Mouse (Mus musculus): ENCODE results near the gene Gm21969. TPM values are rescaled to one million over a fixed set of nuclear protein-coding genes. Genes with fewer than 3 reads are reported as not detected.

The Gm21969 gene
- 1.4 TPM in 1 of 3 replicates, not detected in the others for total RNA-seq (2017)

DNA sequence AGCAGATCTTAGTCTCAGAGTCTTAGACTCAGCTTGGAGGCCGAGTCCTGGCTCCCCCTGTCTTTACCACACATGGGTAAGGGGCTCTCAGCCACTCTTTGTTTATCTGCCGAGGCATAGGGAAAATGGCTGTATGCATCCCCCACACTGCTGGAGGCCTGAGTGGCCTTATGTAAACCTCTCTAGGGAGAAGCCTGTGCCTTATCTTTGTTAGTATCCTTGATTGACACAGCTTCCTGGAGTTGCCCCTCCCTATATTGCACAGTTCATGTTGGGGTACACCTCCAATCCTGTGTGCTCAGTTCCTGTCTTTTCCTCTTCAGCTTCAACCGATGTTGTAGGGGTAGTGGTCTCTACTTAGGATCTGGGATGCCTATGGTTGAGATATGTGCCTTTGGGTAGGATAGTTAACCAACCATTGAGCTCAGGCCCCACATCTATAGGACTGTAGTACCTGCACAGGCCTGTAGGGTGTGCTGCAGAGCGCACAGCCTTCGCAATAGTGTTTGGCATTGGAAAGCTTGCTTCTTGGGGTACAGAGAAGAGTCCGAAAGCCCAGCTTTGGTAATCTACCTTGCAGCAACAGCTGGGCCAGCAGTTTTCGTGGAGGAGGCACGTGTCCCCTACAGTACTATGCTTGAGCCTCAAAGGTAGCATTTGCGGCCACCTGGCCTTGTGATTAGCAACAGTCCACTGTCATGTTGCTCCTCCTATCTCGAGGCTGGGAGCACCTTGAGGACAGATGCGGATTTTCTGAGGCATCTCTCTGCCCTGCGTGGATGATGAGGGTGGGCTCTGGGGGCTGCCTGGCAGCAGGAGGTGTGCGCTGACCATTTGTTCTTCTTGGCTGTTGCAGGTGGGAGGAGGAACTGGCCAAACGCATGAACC, at the start of gene Gm21969:
Gene Gm21969 (plus strand): TSS at position 830 of the 888 bp plus-strand sequence.
- peak; percentile 77 for ATAC-seq (replicated peaks; ENCODE audit: insufficient number of reproducible peaks, low FRiP score, low TSS enrichment, poor library complexity, severe bottlenecking)

DNA sequence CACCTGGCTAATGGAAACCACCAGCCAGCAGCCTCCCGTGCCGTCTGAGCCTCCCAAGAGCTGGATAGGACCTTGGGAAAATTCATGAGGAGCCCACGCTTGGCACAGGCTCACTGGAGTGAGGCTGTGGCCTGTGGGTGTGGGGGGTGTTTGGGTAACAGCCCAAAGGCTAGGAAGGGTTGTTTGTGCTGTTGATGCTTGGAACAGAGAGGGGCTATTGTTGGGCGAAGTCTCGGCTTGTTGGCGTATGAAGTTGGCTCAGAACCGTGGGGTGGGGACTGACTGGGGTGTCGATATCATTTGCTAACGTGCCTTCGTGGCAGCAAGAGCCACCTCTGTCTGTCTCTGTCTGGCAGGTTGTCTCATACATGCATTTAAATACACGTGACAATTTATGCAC, 47.8 kb upstream of the Gm21969 start:
- no peak for ATAC-seq (replicated peaks; ENCODE audit: insufficient number of reproducible peaks, low FRiP score, low TSS enrichment, poor library complexity, severe bottlenecking)

DNA sequence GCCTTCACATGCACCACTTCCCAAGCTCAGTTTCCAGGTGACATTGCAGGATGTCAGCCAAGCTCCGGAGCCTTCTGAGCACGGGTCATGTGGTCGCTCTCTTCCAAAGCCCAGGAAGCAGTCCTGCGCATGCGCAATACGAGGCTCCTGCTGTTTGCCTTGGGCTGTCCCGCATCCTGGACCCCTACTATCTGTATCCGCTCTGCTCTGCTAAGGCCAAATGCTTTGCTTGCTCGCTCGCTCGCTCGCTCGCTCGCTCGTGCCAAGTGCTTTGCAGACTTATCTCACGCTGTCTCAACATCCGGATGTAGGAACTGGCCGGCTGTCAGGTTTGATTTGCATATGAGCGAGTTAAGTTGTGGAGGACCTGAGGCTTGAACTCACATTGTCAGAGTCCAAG, 47.0 kb upstream of the Gm21969 start:
- no peak for ATAC-seq (replicated peaks; ENCODE audit: insufficient number of reproducible peaks, low FRiP score, low TSS enrichment, poor library complexity, severe bottlenecking)

DNA sequence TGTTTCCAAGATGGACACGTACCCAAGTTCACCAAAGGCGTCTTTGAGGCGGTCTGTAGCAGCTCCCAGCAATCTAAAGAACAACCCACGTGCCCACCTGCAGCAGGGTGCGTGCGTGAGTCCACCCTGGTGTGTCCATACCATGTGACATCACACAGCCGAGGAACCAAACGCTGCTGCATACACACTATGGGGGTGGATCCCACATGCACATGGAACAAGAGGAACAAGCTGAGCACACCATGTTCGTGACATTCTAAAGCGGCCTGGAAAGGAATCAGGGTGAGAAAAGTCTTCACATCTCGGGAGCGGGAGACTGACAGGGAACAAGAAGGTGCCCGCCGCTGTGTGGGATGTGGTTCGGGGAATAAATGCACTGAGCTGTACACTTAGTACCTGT, 34.6 kb upstream of the Gm21969 start:
- ATAC-seq (replicated peaks; ENCODE audit: insufficient number of reproducible peaks, low FRiP score, low TSS enrichment, poor library complexity, severe bottlenecking), result no peak

DNA sequence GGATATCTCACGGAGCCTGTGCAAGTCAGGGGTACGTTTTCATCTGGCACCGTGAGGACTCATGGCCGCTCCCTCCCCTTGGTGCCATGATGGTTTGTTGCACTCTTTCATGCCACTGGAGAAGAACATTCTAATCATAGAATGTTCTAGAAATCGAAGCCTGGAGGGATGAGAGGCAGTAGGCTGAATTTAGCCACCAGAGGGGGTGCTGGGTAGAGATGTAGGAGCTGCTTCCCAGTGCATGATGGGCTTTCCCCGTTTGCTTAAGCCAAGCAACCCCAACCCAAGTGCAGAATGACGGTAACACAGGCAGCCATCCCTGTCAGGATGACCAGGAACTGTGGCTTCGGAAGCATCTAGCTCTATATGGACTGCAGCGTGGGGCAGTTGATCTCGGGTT, 32.2 kb upstream of the Gm21969 start:
- no peak for ATAC-seq (replicated peaks; ENCODE audit: insufficient number of reproducible peaks, low FRiP score, low TSS enrichment, poor library complexity, severe bottlenecking)

DNA sequence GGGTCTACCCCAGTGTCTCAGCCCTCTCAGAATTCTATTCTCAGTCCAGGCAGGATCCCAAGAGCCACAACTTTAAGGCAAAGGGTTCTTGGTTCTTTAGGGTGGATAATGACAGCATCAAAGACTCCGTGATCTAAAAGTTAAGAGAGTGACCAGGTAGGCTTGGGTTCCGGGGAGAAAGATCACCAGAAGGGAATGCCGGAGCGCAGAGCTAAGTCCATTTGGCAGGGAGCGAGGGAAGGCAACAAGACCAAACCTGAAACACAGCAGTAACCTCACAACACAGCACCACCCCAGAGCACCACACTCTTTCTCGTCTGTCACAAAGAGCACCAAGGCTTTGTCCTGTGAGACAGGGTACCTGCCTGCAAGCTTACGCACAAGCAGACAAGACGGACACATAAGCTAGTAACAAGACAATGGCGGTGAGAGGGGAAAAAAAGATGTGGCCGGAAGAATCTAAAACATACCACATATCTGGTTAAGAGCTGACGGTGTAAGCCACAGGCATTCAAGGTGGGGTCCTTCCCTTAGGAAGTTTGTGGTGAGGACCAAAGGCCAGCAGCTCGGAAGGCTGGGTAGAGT, 30.0 kb upstream of the Gm21969 start:
- no peak for ATAC-seq (replicated peaks; ENCODE audit: insufficient number of reproducible peaks, low FRiP score, low TSS enrichment, poor library complexity, severe bottlenecking)

DNA sequence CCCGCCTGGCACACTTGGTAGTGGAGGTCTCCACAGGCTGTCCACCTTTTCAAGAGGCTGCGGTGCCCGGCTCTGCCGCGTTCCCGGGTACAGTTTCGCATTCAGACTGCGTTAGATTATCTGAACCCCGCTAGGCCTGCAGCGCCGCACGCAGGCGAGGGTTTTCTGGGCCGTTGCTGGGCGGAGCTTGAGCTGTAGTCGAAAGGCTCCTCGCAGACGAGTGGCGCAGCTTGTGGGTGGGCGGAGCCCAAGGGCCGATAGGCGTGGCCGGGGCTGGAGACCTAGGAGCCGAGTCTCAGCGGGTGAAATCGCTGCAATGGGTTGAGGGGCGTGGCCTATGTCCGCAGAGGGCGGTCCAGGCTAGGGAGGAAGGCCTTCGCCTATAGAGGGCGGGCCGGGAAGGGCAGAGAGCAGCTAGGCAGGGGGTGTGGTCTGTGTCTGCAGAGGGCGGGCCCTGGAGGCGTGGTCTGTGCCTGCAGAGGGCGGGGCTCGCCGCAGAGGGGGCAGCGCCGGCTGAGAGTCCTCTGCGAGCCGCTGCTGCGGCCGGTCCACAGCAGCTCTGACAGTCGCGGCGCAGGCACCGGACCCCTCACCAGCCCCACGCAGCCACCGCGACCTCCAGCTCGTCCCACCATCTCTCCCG, 28.7 kb upstream of the Gm21969 start:
- peak; percentile 93 for ATAC-seq (replicated peaks; ENCODE audit: insufficient number of reproducible peaks, low FRiP score, low TSS enrichment, poor library complexity, severe bottlenecking)

DNA sequence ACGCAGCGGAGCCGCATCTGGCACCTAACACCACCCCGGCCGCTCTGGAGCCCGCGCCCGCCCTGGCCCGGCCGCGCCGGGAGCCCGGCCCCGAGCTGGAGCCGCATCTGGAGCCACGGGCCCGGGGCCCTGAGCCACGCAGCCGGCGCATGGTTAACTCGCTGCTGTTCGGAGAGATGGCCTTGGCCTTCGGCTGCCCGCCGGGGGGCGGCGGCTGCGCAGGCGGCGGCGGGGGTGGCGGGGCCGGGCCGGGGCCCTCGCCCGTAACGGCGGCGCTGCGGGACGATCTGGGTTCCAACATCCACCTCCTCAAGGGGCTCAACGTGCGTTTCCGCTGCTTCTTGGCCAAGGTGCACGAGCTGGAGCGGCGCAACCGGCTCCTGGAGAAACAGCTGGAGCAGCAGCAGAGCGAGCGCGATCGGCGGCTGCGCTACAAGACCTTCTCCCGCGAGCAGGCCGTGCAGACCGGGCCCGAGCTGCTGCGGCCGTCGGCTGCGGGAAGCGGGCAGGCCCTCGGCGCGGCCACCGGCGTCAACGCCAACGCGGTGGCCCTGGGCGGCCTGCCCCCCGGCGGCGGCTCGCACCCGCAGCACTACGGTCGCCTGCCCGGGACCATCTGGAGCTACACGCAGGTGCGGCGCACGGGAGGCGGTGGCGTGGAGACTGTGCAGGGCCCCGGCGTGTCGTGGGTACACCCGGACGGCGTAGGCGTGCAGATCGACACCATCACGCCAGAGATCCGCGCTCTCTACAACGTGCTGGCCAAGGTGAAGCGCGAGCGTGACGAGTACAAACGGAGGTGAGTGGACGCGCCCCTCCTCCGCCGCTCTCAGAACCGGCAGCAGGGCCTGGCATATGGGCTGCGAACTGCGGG, 27.9 kb upstream of the Gm21969 start:
- no peak for ATAC-seq (replicated peaks; ENCODE audit: insufficient number of reproducible peaks, low FRiP score, low TSS enrichment, poor library complexity, severe bottlenecking)

DNA sequence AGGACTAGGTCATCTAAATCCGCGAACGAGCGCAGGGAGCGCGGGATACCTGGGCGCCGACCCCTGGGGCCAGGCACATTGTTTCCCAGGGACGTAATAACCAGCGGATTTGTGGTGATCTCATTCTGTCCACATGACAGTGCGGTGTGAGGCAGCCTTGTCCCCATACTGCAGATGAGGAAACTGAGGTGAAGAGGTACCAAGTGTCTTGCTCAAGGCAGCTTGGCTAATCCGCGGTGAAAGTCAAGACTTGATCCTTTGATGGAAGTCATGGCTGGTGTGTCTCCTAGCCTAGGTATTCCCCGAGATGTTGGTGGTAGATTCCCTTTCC, 27.3 kb upstream of the Gm21969 start:
- ATAC-seq (replicated peaks; ENCODE audit: insufficient number of reproducible peaks, low FRiP score, low TSS enrichment, poor library complexity, severe bottlenecking), result 0 out of 2 replicates have a peak, but pooled peaks have one; percentile 2

DNA sequence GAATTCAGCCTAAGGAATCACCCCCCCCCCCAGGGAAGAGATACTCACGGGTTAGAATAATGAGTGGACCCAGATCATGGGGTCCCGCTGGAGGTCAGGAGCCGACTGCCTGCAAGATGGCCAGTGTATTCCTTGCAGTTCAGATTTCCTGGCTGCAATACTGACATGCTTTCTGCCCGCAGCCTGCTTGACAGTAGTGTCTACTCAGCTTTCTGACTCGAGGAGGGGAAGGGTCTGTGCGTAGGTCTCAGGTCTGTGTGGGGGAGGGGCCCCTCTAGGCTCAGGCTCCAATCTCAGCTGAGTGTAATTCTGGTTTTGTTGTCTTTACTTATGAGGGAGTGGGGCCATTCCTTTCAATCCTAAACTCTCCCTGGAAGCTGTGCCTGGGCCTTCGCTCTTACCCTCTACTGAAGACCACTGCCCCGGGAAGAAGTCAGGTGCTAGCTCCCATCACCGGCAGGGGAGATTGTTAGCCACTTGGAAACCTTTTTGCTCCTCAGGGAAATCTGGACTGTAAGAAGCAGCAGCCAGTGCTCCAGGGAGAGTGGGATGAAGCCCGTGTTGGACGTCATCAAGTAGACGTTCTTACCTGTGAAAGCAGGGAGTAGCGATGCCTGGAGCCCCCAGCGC, 26.6 kb upstream of the Gm21969 start:
- ATAC-seq (replicated peaks; ENCODE audit: insufficient number of reproducible peaks, low FRiP score, low TSS enrichment, poor library complexity, severe bottlenecking), result no peak

DNA sequence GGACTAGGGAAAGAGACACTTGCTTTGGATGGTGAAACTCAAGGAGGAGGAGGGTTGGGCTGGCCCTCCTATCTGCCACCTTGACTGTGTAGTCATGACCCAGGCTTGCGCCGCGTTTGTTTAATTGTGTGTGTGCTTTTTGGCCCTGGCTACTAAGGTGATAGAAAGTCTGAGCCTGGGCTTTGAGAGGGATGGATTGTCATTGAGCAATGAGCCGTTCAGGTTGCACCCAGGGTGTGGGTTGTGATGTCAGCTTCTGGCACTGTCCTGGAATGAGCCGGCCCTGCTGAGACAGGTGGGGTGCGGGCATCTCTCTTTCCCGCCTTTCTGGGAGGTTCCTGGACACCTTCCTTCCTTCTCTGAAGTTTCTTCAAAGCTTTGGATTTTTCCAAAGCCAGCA, 26.0 kb upstream of the Gm21969 start:
- ATAC-seq (replicated peaks; ENCODE audit: insufficient number of reproducible peaks, low FRiP score, low TSS enrichment, poor library complexity, severe bottlenecking), result no peak

DNA sequence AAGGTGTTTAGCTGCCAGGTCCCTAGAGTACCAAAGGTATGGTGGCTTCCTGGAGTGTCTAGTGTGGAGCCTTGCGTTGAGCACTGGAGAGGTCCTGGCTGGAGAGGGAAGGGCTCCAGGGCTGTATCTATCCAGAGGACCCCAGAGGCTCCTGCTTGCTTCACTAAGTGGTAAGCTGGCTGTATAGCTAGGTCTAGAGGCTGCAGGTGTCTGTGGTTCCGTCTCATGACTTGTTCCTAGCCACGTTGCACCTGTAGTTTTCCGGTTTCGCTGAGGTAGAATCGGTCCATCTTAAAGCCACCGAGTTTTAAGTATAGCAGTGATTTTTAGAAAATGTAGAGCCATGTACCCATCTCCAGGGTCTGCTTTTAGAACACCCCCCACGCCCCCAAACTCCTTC, 24.6 kb upstream of the Gm21969 start:
- ATAC-seq (replicated peaks; ENCODE audit: insufficient number of reproducible peaks, low FRiP score, low TSS enrichment, poor library complexity, severe bottlenecking), result no peak

DNA sequence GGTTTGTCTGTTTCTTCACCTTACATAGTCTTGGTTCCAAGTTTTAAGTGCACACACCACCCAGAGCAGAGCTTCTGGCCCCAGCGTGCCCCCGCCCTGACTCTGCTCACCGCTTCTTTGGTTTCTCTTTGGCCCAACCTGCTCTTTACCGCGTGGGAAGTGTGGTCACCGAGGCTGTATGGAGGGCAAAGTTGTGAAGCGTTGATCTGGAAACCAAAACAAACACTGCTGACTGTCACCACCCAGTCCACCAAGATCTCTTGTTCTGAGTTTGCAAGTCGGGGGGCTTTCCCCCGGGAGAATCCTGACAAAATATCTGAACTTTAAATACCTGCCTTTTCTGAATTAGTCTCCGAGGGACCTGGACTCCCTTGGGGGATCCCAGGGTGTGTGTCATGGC, 24.0 kb upstream of the Gm21969 start:
- ATAC-seq (replicated peaks; ENCODE audit: insufficient number of reproducible peaks, low FRiP score, low TSS enrichment, poor library complexity, severe bottlenecking), result no peak

DNA sequence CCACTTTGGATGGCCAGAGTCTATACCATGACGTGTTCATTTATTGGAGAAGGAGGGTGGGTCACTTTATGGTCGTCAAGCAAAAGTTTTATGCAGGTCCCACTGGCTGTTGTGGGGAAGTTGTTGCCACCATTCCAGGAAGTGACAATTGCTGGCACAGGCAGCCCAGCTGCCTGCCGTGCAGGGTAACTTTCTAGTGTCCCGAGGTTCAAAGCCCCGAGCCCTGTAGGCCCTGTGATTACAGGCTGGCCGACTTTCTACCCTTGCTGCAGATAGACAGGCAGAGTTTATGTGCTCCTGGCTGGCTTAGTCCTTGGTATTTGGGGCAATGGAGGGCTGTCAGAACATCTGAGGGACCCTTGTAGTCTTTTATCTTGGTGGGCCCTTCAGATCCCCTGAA, 23.5 kb upstream of the Gm21969 start:
- ATAC-seq (replicated peaks; ENCODE audit: insufficient number of reproducible peaks, low FRiP score, low TSS enrichment, poor library complexity, severe bottlenecking), result 0 out of 2 replicates have a peak, but pooled peaks have one; percentile 12

DNA sequence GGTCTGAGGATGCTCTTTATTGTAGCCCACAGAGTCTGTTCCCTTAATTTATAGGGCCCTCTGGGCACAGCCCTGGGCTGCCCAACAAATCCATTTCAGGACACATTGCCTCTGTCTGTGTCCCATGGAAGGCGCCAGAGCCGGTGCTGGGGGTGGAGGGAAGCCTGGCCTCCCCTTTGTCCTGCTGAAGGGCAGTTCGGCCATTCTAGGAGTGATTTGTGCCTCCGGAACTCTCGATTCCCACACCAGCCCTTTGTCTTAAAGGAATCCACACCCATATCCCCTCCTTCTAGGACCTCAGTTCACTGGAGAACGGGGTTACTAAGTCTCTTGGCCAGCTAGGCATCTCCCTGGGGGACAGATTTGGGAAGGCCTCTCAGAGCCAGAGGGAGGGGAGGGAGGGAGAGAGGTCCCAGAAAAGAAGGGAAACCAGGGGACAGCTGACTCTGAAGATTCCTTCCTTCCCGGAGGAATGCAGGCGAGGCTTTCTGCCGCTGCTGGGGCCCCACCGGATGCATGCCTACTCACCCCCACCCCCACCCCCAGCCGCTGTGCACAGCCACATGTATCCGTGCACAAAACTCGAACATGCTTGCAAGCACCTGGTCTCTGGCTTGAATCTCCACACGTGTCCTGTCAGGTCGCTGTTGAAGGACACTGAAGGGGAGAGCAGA, 22.2 kb upstream of the Gm21969 start:
- ATAC-seq (replicated peaks; ENCODE audit: insufficient number of reproducible peaks, low FRiP score, low TSS enrichment, poor library complexity, severe bottlenecking), result no peak

DNA sequence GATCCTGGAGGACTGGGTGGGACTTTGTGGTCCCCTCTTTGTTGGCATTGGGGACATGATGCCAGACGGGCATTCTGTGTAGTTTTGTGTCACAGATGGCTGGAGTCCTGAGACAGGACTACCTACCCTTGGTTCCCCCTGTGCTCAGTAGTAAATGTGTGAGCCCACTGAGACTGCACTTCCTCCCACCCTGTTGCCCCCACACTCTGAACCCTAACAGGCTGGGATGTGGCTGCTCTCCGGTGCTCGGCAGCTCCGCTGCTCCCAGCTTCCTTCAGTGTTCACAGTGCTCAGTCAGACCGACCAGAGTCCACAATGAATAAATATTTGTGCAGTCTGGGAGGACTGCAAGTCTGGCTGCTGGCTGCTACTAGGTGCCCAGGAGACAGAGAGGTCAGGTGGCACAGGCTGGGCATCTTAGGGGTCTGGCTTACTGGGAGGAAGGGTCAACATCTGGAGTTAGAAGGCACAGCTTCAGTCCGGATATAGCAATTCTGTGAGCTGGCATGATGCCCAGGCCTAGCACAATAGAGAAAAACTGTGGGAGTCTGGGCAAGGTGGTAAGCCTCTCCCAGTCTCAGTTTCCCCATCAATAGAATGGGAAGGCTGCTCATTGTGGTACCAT, 21.4 kb upstream of the Gm21969 start:
- no peak for ATAC-seq (replicated peaks; ENCODE audit: insufficient number of reproducible peaks, low FRiP score, low TSS enrichment, poor library complexity, severe bottlenecking)

DNA sequence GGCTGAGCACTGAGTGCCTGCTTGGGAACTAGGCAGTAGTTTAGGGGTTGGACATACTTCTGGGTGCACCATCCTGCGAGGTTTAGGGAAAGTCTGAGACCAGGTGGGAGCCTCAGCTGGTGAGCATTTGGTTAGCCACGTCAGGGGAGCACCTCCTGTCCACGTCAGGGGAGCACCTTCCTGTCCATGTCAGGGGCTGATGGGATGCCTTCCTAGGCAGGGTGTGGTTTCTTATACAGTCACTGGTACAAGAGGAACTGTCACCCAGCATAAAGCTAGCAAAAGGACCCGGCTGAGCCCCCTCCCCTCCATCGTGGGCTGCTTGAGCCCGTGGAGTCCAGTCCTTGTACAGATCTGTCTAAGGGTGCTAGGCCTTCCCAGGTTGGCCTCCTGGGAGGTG, 20.6 kb upstream of the Gm21969 start:
- no peak for ATAC-seq (replicated peaks; ENCODE audit: insufficient number of reproducible peaks, low FRiP score, low TSS enrichment, poor library complexity, severe bottlenecking)

DNA sequence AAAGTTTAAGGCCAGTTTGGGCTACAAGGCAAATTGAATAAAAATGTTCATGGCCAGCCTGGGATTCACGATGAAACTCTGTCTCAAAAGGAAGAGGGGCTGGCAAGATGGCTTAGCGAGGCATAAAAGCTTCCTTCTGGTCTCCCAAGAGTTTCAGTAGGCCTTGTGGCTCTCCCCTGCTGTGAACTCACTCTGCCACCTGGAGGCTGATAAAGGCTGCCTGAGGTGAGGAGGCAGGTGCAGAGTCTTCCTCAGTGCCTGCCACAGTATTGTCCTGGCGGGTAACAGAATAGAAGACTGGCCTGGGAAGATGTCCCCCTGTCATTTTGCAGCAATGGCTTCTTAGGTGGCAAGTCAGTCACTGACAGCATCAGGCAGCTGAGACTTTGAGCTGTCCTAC, 20.1 kb upstream of the Gm21969 start:
- ATAC-seq (replicated peaks; ENCODE audit: insufficient number of reproducible peaks, low FRiP score, low TSS enrichment, poor library complexity, severe bottlenecking), result no peak

Data from monocyte, adult 5-6 weeks (primary cell).